Mouse (Mus musculus): ENCODE measurements around the gene Dcst2. TPM values are rescaled to one million over a fixed set of nuclear protein-coding genes. Genes with fewer than 3 reads are reported as not detected.
A peak's percentile ranks its signal among the peaks of the same experiment; 100 is the strongest.

The Dcst2 gene
- polyA plus RNA-seq, 1 experiment from 2014 or later: 0.42 TPM

GRCm38 (mm10) chr3:89337062-89337720 lies 24.6 kb upstream of the Dcst2 start:
- ATAC-seq (ENCODE audit: insufficient number of reproducible peaks, insufficient read depth, low FRiP score, low read depth): peak; percentile 5; the same call in 1 of the 2 replicates
- H3K36me3 ChIP-seq (ENCODE audit: control insufficient read depth, insufficient read depth, low read length): peaks cover 19% of the 10 kb centered on the region; the same call in 1 of the 2 replicates
- H3K27me3 ChIP-seq (ENCODE audit: control insufficient read depth, insufficient read depth, low read length): no peaks in the 10 kb centered on the region
- peak overlapping the region; percentile 73 for H3K4me2 ChIP-seq (replicated peaks; ENCODE audit: low read depth, low read length)
- under 1% methylated on average over 21 of the region's 21 CpGs for WGBS
- H3K4me1 ChIP-seq (ENCODE audit: control insufficient read depth, insufficient read depth, low read length): peaks cover 39% of the 10 kb centered on the region
- H3K9ac ChIP-seq (replicated peaks; ENCODE audit: low read depth, low read length): peak overlapping the region; percentile 82
- H3K4me3 ChIP-seq (ENCODE audit: low read depth, low read length): peak overlapping the region; percentile 89
- peak overlapping the region; percentile 92 for H3K27ac ChIP-seq (ENCODE audit: low read length)
- H3K9me3 ChIP-seq (ENCODE audit: control insufficient read depth, low read depth, low read length): no peaks in the 10 kb centered on the region

- peak within 1 kb of the TSS; percentile 73 for H3K4me2 ChIP-seq (replicated peaks; ENCODE audit: low read depth, low read length)
- H3K9ac ChIP-seq (replicated peaks; ENCODE audit: low read depth, low read length): peak within 1 kb of the TSS; percentile 82
- H3K4me3 ChIP-seq (ENCODE audit: low read depth, low read length): peak within 1 kb of the TSS; percentile 89
- peaks cover 33% of the 10 kb centered on the region for H3K4me1 ChIP-seq (ENCODE audit: control insufficient read depth, insufficient read depth, low read length)
- peaks cover 17% of the 10 kb centered on the region; the same call in 1 of the 2 replicates for H3K36me3 ChIP-seq (ENCODE audit: control insufficient read depth, insufficient read depth, low read length)
- H3K9me3 ChIP-seq (ENCODE audit: control insufficient read depth, low read depth, low read length): no peaks in the 10 kb centered on the region
- peak within 1 kb of the TSS; percentile 92 for H3K27ac ChIP-seq (ENCODE audit: low read length)
- no peaks in the 10 kb centered on the region for H3K27me3 ChIP-seq (ENCODE audit: control insufficient read depth, insufficient read depth, low read length)
- ATAC-seq (ENCODE audit: insufficient number of reproducible peaks, insufficient read depth, low FRiP score, low read depth): peak; percentile 87
- WGBS: under 1% methylated on average over 44 of the region's 44 CpGs
Observed at GRCm38 (mm10) chr3:89337721-89338578, 23.8 kb upstream of the Dcst2 start, which contains the start of gene Efna4. TSS of gene Efna4 (minus strand) at chr3:89338028.

GRCm38 (mm10) chr3:89339416-89339815 lies 22.4 kb upstream of the Dcst2 start:
- no peak for ATAC-seq (ENCODE audit: insufficient number of reproducible peaks, insufficient read depth, low FRiP score, low read depth)
- no peaks in the 10 kb centered on the region for H3K9me3 ChIP-seq (ENCODE audit: control insufficient read depth, low read depth, low read length)
- H3K4me2 ChIP-seq (replicated peaks; ENCODE audit: low read depth, low read length): no peak overlapping the region; the same call in 1 of the 2 replicates
- H3K36me3 ChIP-seq (ENCODE audit: control insufficient read depth, insufficient read depth, low read length): peaks cover 3% of the 10 kb centered on the region; the same call in 1 of the 2 replicates
- H3K27me3 ChIP-seq (ENCODE audit: control insufficient read depth, insufficient read depth, low read length): no peaks in the 10 kb centered on the region
- peaks cover 32% of the 10 kb centered on the region for H3K4me1 ChIP-seq (ENCODE audit: control insufficient read depth, insufficient read depth, low read length)
- 0 out of 2 replicates have a peak overlapping the region, but pooled peaks have one; percentile 92 for H3K27ac ChIP-seq (ENCODE audit: low read length)
- no peak overlapping the region for H3K4me3 ChIP-seq (ENCODE audit: low read depth, low read length)
- no peak overlapping the region for H3K9ac ChIP-seq (replicated peaks; ENCODE audit: low read depth, low read length)
- 26% methylated on average over 8 of the region's 8 CpGs for WGBS

GRCm38 (mm10) chr3:89340465-89340864 lies 21.3 kb upstream of the Dcst2 start:
- Histone ChIP-seq H3K4me1 (ENCODE audit: control insufficient read depth, insufficient read depth, low read length) (peaks cover 32% of the 10 kb centered on the region), H3K4me3 (ENCODE audit: low read depth, low read length) (peak overlapping the region; percentile 21; the same call in 1 of the 2 replicates), H3K9ac (replicated peaks; ENCODE audit: low read depth, low read length) (no peak overlapping the region), H3K9me3 (ENCODE audit: control insufficient read depth, low read depth, low read length) (no peaks in the 10 kb centered on the region), H3K27ac (ENCODE audit: low read length) (no peak overlapping the region), H3K4me2 (replicated peaks; ENCODE audit: low read depth, low read length) (peak overlapping the region; percentile 45), H3K27me3 (ENCODE audit: control insufficient read depth, insufficient read depth, low read length) (no peaks in the 10 kb centered on the region), H3K36me3 (ENCODE audit: control insufficient read depth, insufficient read depth, low read length) (no peaks in the 10 kb centered on the region; the same call in 1 of the 2 replicates)
- ATAC-seq (ENCODE audit: insufficient number of reproducible peaks, insufficient read depth, low FRiP score, low read depth): no peak
- 4% methylated on average over 11 of the region's 11 CpGs for WGBS

GRCm38 (mm10) chr3:89341794-89342193 lies 20.0 kb upstream of the Dcst2 start:
- Histone ChIP-seq H3K9ac (replicated peaks; ENCODE audit: low read depth, low read length) (no peak overlapping the region), H3K27me3 (ENCODE audit: control insufficient read depth, insufficient read depth, low read length) (no peaks in the 10 kb centered on the region), H3K9me3 (ENCODE audit: control insufficient read depth, low read depth, low read length) (no peaks in the 10 kb centered on the region), H3K4me3 (ENCODE audit: low read depth, low read length) (no peak overlapping the region), H3K4me1 (ENCODE audit: control insufficient read depth, insufficient read depth, low read length) (peaks cover 20% of the 10 kb centered on the region), H3K36me3 (ENCODE audit: control insufficient read depth, insufficient read depth, low read length) (no peaks in the 10 kb centered on the region; the same call in 1 of the 2 replicates), H3K4me2 (replicated peaks; ENCODE audit: low read depth, low read length) (no peak overlapping the region), H3K27ac (ENCODE audit: low read length) (no peak overlapping the region)
- ATAC-seq (ENCODE audit: insufficient number of reproducible peaks, insufficient read depth, low FRiP score, low read depth): no peak
- WGBS: 86% methylated on average over 4 of the region's 4 CpGs

- H3K9ac ChIP-seq (replicated peaks; ENCODE audit: low read depth, low read length): no peak overlapping the region
- H3K27me3 ChIP-seq (ENCODE audit: control insufficient read depth, insufficient read depth, low read length): no peaks in the 10 kb centered on the region
- no peak overlapping the region for H3K27ac ChIP-seq (ENCODE audit: low read length)
- ATAC-seq (ENCODE audit: insufficient number of reproducible peaks, insufficient read depth, low FRiP score, low read depth): no peak
- H3K9me3 ChIP-seq (ENCODE audit: control insufficient read depth, low read depth, low read length): no peaks in the 10 kb centered on the region
- H3K36me3 ChIP-seq (ENCODE audit: control insufficient read depth, insufficient read depth, low read length): no peaks in the 10 kb centered on the region; the same call in 1 of the 2 replicates
- WGBS: 86% methylated on average over 7 of the region's 7 CpGs
- H3K4me2 ChIP-seq (replicated peaks; ENCODE audit: low read depth, low read length): no peak overlapping the region
- no peak overlapping the region for H3K4me3 ChIP-seq (ENCODE audit: low read depth, low read length)
- H3K4me1 ChIP-seq (ENCODE audit: control insufficient read depth, insufficient read depth, low read length): peaks cover 17% of the 10 kb centered on the region
Observed at GRCm38 (mm10) chr3:89343279-89343678, 18.5 kb upstream of the Dcst2 start.

- H3K4me3 ChIP-seq (ENCODE audit: low read depth, low read length): no peak overlapping the region
- H3K4me1 ChIP-seq (ENCODE audit: control insufficient read depth, insufficient read depth, low read length): peaks cover 10% of the 10 kb centered on the region; the same call in 1 of the 2 replicates
- no peaks in the 10 kb centered on the region for H3K9me3 ChIP-seq (ENCODE audit: control insufficient read depth, low read depth, low read length)
- no peaks in the 10 kb centered on the region; the same call in 1 of the 2 replicates for H3K36me3 ChIP-seq (ENCODE audit: control insufficient read depth, insufficient read depth, low read length)
- H3K4me2 ChIP-seq (replicated peaks; ENCODE audit: low read depth, low read length): no peak overlapping the region
- WGBS: 85% methylated on average over 10 of the region's 10 CpGs
- no peak overlapping the region for H3K9ac ChIP-seq (replicated peaks; ENCODE audit: low read depth, low read length)
- no peak overlapping the region for H3K27ac ChIP-seq (ENCODE audit: low read length)
- no peak for ATAC-seq (ENCODE audit: insufficient number of reproducible peaks, insufficient read depth, low FRiP score, low read depth)
- no peaks in the 10 kb centered on the region for H3K27me3 ChIP-seq (ENCODE audit: control insufficient read depth, insufficient read depth, low read length)
Observed at GRCm38 (mm10) chr3:89346815-89347540, 14.8 kb upstream of the Dcst2 start.

- no peaks in the 10 kb centered on the region for H3K9me3 ChIP-seq (ENCODE audit: control insufficient read depth, low read depth, low read length)
- 0 out of 2 replicates have a peak overlapping the region, but pooled peaks have one; percentile 85 for H3K4me2 ChIP-seq (replicated peaks; ENCODE audit: low read depth, low read length)
- no peak overlapping the region; the same call in 1 of the 2 replicates for H3K27ac ChIP-seq (ENCODE audit: low read length)
- H3K27me3 ChIP-seq (ENCODE audit: control insufficient read depth, insufficient read depth, low read length): no peaks in the 10 kb centered on the region
- H3K4me3 ChIP-seq (ENCODE audit: low read depth, low read length): no peak overlapping the region
- WGBS: 80% methylated on average over 1 of the region's 1 CpGs
- no peak for ATAC-seq (ENCODE audit: insufficient number of reproducible peaks, insufficient read depth, low FRiP score, low read depth)
- H3K4me1 ChIP-seq (ENCODE audit: control insufficient read depth, insufficient read depth, low read length): peaks cover 10% of the 10 kb centered on the region; the same call in 1 of the 2 replicates
- no peaks in the 10 kb centered on the region; the same call in 1 of the 2 replicates for H3K36me3 ChIP-seq (ENCODE audit: control insufficient read depth, insufficient read depth, low read length)
- H3K9ac ChIP-seq (replicated peaks; ENCODE audit: low read depth, low read length): no peak overlapping the region
Observed at GRCm38 (mm10) chr3:89347916-89348315, 13.9 kb upstream of the Dcst2 start.
